Mouse (Mus musculus): ENCODE results near the gene Gca. TPM values are rescaled to one million over a fixed set of nuclear protein-coding genes. Genes with fewer than 3 reads are reported as not detected.

The Gca gene
- total RNA-seq (2014; rRNA removed) (0.85 and 1.5 TPM in 2 replicates), polyA plus RNA-seq (2015; fragmentation: Nextera tagmentation; extraction: Ambion mirVana) (2.2 and 4.2 TPM in 2 replicates)

DNA sequence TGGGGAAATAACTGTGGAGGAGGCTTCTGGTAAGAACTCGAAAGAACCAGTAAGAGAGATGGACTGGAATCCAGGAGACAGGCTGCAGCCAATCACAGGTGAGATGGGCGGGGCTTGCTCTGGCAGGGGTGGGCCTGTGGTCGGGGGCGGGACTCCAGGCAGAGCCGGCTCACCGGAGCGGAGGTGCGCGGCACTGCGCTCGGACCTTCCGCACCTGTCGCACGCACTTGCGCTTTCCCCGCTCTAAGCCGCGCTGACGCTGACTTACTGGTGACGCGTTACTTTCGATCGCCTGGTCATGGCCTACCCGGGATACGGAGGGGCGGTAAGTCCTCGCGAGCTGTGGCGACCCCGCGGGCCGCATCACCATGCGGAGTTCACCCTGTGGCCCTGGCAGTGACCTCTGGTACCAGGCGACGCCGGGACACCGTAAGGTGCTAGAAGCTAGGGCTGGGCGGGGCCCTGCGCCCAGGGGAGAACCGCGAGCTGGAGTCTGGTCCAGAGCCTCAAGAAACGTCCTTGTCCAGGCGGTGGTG lies at the start of gene Gca:
TSS of gene Gca (plus strand) at position 151 of the 536 bp plus-strand sequence.
- peak within 1 kb of the TSS; percentile 87 for H3K4me2 ChIP-seq (ENCODE audit: low read depth)
- TF ChIP-seq CTCF (IDR thresholded peaks at IDR 0.05; ENCODE audit: low read depth) = no peak
- WGBS = under 1% methylated on average over 43 of the region's 43 CpGs

DNA sequence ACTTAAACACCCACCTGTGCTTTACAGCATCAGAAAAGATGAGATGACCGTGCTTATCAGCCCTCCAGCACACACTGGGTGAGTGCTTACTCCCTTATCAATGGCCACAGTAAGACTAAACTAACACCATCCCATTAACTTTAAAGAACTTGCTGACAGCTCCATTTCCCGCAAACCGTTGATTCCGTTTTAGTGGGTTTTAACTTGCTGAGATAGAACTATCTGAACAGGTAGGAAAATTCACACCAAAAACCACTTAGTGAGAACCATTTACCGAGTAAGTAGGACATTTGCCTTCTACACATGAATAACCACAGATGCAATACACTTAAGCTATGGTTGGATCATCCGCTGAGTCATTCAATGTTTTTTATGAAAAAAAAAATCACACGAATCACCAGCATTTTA lies 45.1 kb upstream of the Gca start:
- Histone ChIP-seq H3K4me3 (ENCODE audit: low read depth, low read length) (no peak overlapping the region), H3K9me3 (ENCODE audit: low read length) (no peaks in the 10 kb centered on the region), H3K27me3 (ENCODE audit: insufficient read depth, low read length) (no peaks in the 10 kb centered on the region), H3K27ac (ENCODE audit: low read depth, low read length) (no peak overlapping the region), H3K9ac (no peak overlapping the region), H3K4me1 (ENCODE audit: insufficient read depth) (no peaks in the 10 kb centered on the region), H3K36me3 (ENCODE audit: insufficient read depth) (no peaks in the 10 kb centered on the region), H3K4me2 (ENCODE audit: low read depth) (no peak overlapping the region)
- DNase-seq (no peak), ATAC-seq (no peak)
- no peak for TF ChIP-seq CTCF (IDR thresholded peaks at IDR 0.05; ENCODE audit: low read depth)
- 91% methylated on average over 7 of the region's 7 CpGs for WGBS

More for the DNA sequence above, at the start of gene Gca:
- H3K9ac ChIP-seq = peak within 1 kb of the TSS; percentile 60
- H3K27me3 ChIP-seq (ENCODE audit: insufficient read depth, low read length) = no peaks in the 10 kb centered on the region
- H3K4me1 ChIP-seq (ENCODE audit: insufficient read depth) = no peaks in the 10 kb centered on the region
- no peak within 1 kb of the TSS for H3K27ac ChIP-seq (ENCODE audit: low read depth, low read length)
- DNase-seq (peak; percentile 82), ATAC-seq (peak; percentile 99)
- H3K4me3 ChIP-seq (ENCODE audit: low read depth, low read length) = peak within 1 kb of the TSS; percentile 62
- no peaks in the 10 kb centered on the region for H3K36me3 ChIP-seq (ENCODE audit: insufficient read depth)
- no peaks in the 10 kb centered on the region for H3K9me3 ChIP-seq (ENCODE audit: low read length)

DNA sequence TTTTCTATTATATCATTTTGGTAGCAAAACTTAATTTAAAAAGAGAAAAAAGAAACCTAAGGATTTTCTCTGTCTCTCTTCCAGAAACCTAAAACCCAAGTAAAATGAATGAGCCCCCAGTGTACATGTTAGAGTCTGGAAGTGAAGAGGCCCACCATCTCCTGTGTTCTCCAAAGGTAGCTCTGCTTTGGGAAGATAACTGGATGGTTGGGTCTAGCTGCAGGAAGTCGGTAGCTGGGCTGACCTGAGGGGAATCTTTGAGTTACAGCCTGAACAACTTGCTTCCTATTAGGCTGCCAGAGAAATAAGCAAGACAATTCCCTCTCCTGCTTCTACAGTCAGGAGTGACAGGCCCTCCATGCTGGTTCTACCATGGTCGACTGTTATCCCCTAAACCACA lies 44.4 kb upstream of the Gca start:
- Histone ChIP-seq H3K4me1 (ENCODE audit: insufficient read depth) (no peaks in the 10 kb centered on the region), H3K4me2 (ENCODE audit: low read depth) (no peak overlapping the region), H3K9me3 (ENCODE audit: low read length) (no peaks in the 10 kb centered on the region), H3K36me3 (ENCODE audit: insufficient read depth) (no peaks in the 10 kb centered on the region), H3K4me3 (ENCODE audit: low read depth, low read length) (no peak overlapping the region), H3K27me3 (ENCODE audit: insufficient read depth, low read length) (no peaks in the 10 kb centered on the region), H3K27ac (ENCODE audit: low read depth, low read length) (no peak overlapping the region), H3K9ac (no peak overlapping the region)
- TF ChIP-seq CTCF (IDR thresholded peaks at IDR 0.05; ENCODE audit: low read depth) = no peak
- no peak for DNase-seq
- WGBS = 71% methylated on average over 2 of the region's 2 CpGs
- ATAC-seq = no peak

DNA sequence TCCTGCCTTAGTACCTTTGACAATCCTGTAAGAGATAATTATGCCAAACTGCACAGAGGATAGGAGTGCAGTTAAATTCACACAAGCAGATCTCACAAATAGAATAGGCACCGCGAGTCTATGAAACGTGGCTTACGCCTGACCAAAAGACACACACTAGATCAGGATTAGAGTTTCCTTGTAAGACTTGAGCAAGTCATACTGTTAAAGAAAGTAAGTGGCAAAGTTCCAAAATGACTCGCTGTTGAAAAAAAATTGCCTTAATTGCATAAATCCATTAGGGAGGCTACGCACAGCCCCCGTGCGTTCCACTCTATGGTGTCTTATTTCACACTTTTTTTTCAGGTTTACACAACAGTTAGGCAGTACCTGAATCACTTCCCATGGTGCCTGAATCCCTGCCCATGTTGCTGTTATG lies 41.1 kb upstream of the Gca start:
- no peak for TF ChIP-seq CTCF (IDR thresholded peaks at IDR 0.05; ENCODE audit: low read depth)
- Histone ChIP-seq H3K36me3 (ENCODE audit: insufficient read depth) (no peaks in the 10 kb centered on the region), H3K27me3 (ENCODE audit: insufficient read depth, low read length) (no peaks in the 10 kb centered on the region), H3K27ac (ENCODE audit: low read depth, low read length) (no peak overlapping the region), H3K9me3 (ENCODE audit: low read length) (no peaks in the 10 kb centered on the region), H3K4me2 (ENCODE audit: low read depth) (peak overlapping the region; percentile 19; the same call in 1 of the 2 replicates), H3K9ac (no peak overlapping the region), H3K4me1 (ENCODE audit: insufficient read depth) (no peaks in the 10 kb centered on the region), H3K4me3 (ENCODE audit: low read depth, low read length) (no peak overlapping the region)
- 39% methylated on average over 8 of the region's 8 CpGs for WGBS
- peak; percentile 45 for DNase-seq
- no peak for ATAC-seq

DNA sequence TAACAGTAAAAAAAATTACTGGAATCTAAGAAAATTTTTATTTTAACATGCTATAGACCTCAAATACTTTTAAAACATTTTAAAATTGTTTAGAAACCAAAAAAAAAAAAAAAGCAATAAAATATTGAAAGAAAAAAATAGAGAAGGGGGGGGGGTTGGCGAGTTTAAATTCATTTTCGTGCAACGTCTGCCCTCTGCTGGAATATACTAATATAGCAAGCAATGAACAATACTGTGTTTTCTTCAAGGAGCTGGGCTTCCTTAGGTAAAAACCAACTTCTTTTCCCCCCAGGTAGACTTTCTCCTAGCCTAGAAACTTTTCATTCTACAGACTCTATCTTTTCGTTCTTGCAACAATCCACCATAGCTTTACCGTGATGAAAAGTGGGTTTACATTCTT lies 36.4 kb upstream of the Gca start:
- Histone ChIP-seq H3K4me1 (ENCODE audit: insufficient read depth) (no peaks in the 10 kb centered on the region), H3K4me2 (ENCODE audit: low read depth) (no peak overlapping the region), H3K27ac (ENCODE audit: low read depth, low read length) (no peak overlapping the region), H3K9me3 (ENCODE audit: low read length) (no peaks in the 10 kb centered on the region), H3K4me3 (ENCODE audit: low read depth, low read length) (no peak overlapping the region), H3K36me3 (ENCODE audit: insufficient read depth) (no peaks in the 10 kb centered on the region), H3K9ac (no peak overlapping the region), H3K27me3 (ENCODE audit: insufficient read depth, low read length) (no peaks in the 10 kb centered on the region)
- 10% methylated on average over 5 of the region's 5 CpGs for WGBS
- ATAC-seq = no peak
- TF ChIP-seq CTCF (IDR thresholded peaks at IDR 0.05; ENCODE audit: low read depth) = peak; percentile 70
- peak; percentile 79 for DNase-seq

DNA sequence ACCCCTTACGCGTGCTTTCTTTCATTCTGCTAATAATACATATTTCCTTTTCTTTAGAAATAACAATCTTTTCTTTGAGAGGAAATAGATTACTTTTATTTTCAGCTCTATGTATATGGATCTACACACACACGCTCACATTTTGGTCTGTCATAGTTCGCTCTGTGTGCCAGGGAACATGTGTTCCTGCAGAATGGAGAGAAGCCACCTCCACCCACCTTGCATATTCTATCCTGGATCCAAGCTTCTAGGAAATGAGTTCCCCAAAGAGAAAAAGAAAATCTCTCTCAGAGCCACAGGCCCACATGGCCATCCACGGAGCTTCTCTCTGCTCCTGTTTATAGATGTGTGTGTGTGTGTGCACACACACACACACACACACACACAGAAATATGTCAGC lies 35.7 kb upstream of the Gca start:
- DNase-seq (no peak), ATAC-seq (no peak)
- TF ChIP-seq CTCF (IDR thresholded peaks at IDR 0.05; ENCODE audit: low read depth) = no peak
- H3K4me2 ChIP-seq (ENCODE audit: low read depth) = no peak overlapping the region
- H3K4me1 ChIP-seq (ENCODE audit: insufficient read depth) = no peaks in the 10 kb centered on the region
- H3K27me3 ChIP-seq (ENCODE audit: insufficient read depth, low read length) = no peaks in the 10 kb centered on the region
- H3K27ac ChIP-seq (ENCODE audit: low read depth, low read length) = no peak overlapping the region
- H3K4me3 ChIP-seq (ENCODE audit: low read depth, low read length) = no peak overlapping the region
- no peaks in the 10 kb centered on the region for H3K36me3 ChIP-seq (ENCODE audit: insufficient read depth)
- 69% methylated on average over 5 of the region's 5 CpGs for WGBS
- H3K9me3 ChIP-seq (ENCODE audit: low read length) = no peaks in the 10 kb centered on the region
- no peak overlapping the region for H3K9ac ChIP-seq

DNA sequence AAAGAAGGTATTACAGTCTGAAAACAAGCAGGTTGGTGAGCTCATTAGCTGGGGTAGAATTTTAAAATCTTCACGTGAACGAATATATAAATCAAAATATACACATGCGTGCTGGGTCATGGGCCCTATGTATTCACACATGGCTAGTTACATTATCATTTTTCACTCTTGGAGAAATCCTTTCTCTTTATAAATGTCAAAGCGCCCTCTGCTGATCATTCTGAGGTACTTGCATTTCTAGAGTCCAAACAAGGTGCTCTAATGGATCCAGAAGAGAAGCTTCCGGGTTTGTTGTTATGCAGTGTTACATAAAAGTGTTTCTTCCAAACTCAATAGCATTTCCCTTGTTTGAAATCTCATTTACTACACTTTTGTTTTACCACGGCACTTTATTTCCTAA lies 33.6 kb upstream of the Gca start:
- ATAC-seq = peak; percentile 43
- peak; percentile 68 for TF ChIP-seq CTCF (IDR thresholded peaks at IDR 0.05; ENCODE audit: low read depth)
- whole genome bisulfite sequencing = 19% methylated on average over 6 of the region's 6 CpGs

More for the DNA sequence above, 33.6 kb upstream of the Gca start:
- H3K4me3 ChIP-seq (ENCODE audit: low read depth, low read length) = no peak overlapping the region
- H3K4me2 ChIP-seq (ENCODE audit: low read depth) = no peak overlapping the region
- peak; percentile 78 for DNase-seq
- no peaks in the 10 kb centered on the region for H3K36me3 ChIP-seq (ENCODE audit: insufficient read depth)
- H3K4me1 ChIP-seq (ENCODE audit: insufficient read depth) = no peaks in the 10 kb centered on the region
- H3K9ac ChIP-seq = no peak overlapping the region
- H3K9me3 ChIP-seq (ENCODE audit: low read length) = no peaks in the 10 kb centered on the region
- no peak overlapping the region for H3K27ac ChIP-seq (ENCODE audit: low read depth, low read length)
- H3K27me3 ChIP-seq (ENCODE audit: insufficient read depth, low read length) = no peaks in the 10 kb centered on the region

Data from forebrain, postnatal 0 days (tissue).